Mouse (Mus musculus): ENCODE data around the gene Scarb2.

DNA sequence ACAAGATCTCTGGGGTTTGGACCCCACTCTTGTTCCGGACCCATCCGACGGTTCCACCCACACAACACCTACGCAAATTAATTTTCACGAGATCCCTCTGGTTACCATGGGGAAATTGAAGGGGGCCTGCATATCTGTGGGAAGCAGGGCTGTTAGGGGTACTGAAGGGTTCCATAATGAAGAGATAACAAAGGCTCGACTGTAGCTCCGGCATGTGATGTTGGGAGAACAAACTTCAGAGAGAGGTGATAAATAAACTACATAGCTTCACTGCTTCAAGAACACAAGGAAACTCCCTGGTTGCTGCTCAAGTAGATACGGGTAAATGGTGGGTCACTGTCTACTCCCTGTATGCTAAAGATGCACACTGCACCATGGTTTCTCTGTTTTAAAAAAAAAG lies 68.1 kb downstream of the Scarb2 start:
- TF ChIP-seq POLR2A (IDR thresholded peaks at IDR 0.05; ENCODE audit: borderline replicate concordance, extremely low read depth, low read depth, low read length) (no peak), CTCF (IDR thresholded peaks at IDR 0.05; ENCODE audit: insufficient read depth, low read length) (no peak)

All from lung, adult 2 months (tissue).